Mouse (Mus musculus) heart, embryonic 13.5 days (tissue): Measurements from ENCODE around the gene Fam168b. TPM values are rescaled to one million over a fixed set of nuclear protein-coding genes. Genes with fewer than 3 reads are reported as not detected.

Experiments used
- ATAC-seq: fragments of 200-750 bp; cut with Nextera tagmentation; 2 replicates; pipeline ENCODE4 v1.8.0; 2017; ENCODE audit warnings: moderate TSS enrichment; ENCODE audit not compliant: insufficient number of reproducible peaks, low FRiP score, low TSS enrichment; ENCODE audit errors: extremely low read depth
- H3K27ac ChIP-seq: fragments of 300-500 bp; sonication (generic); replicated peaks from 2 replicates; pipeline ENCODE4 v1.5.1; 2015; ENCODE audit warnings: moderate library complexity, mild to moderate bottlenecking, inconsistent platforms
- H3K27me3 ChIP-seq: fragments of 300-500 bp; sonication (generic); replicated peaks from 2 replicates; pipeline ENCODE4 v1.6.1; 2015; ENCODE audit warnings: mild to moderate bottlenecking, inconsistent platforms
- H3K36me3 ChIP-seq: fragments of 300-500 bp; sonication (generic); 2 replicates; pipeline ENCODE4 v1.6.1; 2015; ENCODE audit warnings: mild to moderate bottlenecking, inconsistent platforms
- H3K4me1 ChIP-seq: fragments of 300-500 bp; sonication (generic); 2 replicates; pipeline ENCODE4 v1.6.1; 2015; ENCODE audit warnings: inconsistent platforms
- H3K4me2 ChIP-seq: fragments of 300-500 bp; sonication (generic); 2 replicates; pipeline ENCODE4 v1.6.1; 2015; ENCODE audit warnings: inconsistent platforms, mild to moderate bottlenecking, moderate library complexity
- H3K4me3 ChIP-seq: fragments of 300-500 bp; sonication (generic); 2 replicates; pipeline ENCODE4 v1.5.1; 2015; ENCODE audit warnings: moderate library complexity, mild to moderate bottlenecking, inconsistent platforms
- H3K9ac ChIP-seq: fragments of 300-500 bp; sonication (generic); 2 replicates; pipeline ENCODE4 v1.6.1; 2015; ENCODE audit warnings: inconsistent platforms, mild to moderate bottlenecking, moderate library complexity
- H3K9me3 ChIP-seq: fragments of 300-500 bp; sonication (generic); 2 replicates; pipeline ENCODE4 v1.6.1; 2016; ENCODE audit warnings: inconsistent platforms
- WGBS: fragments of 180-500 bp; shearing (Covaris S2); methylation state at CpG from one replicate; pipeline ENCODE4 v1.1.7; 2015; ENCODE audit warnings: mixed read lengths; 5-methylcytosine and 5-hydroxymethylcytosine counted together
- polyA plus RNA-seq: library from polyadenylated mRNA; unstranded; fragments of >200 nt; fragmentation: Nextera tagmentation; extraction: Ambion mirVana; gene quantifications from 2 replicates; pipeline ENCODE4 v1.2.1, GENCODE M21; 2015

Gene Fam168b
- polyA plus RNA-seq: 43.7 and 44.2 TPM in 2 replicates

GRCm38 (mm10) chr1:34842887-34843618 lies at the start of gene Fam168b:
TSS of gene Fam168b (minus strand) at chr1:34843065.
- H3K9ac ChIP-seq: peak within 1 kb of the TSS; percentile 96
- H3K4me2 ChIP-seq: peak within 1 kb of the TSS; percentile 83
- peak within 1 kb of the TSS; percentile 91 for H3K4me3 ChIP-seq
- ATAC-seq: peak; percentile 75; the same call in 1 of the 2 replicates
- peaks cover 40% of the 10 kb centered on the region for H3K4me1 ChIP-seq
- no peaks in the 10 kb centered on the region for H3K36me3 ChIP-seq
- peak within 1 kb of the TSS; percentile 98 for H3K27ac ChIP-seq
- WGBS: 1% methylated on average over 49 of the region's 59 CpGs
- no peaks in the 10 kb centered on the region for H3K27me3 ChIP-seq
- H3K9me3 ChIP-seq: no peaks in the 10 kb centered on the region

- Histone ChIP-seq H3K4me2 (no peak overlapping the region), H3K36me3 (no peaks in the 10 kb centered on the region), H3K9ac (no peak overlapping the region), H3K27ac (no peak overlapping the region), H3K27me3 (peaks cover 30% of the 10 kb centered on the region), H3K4me3 (no peak overlapping the region), H3K9me3 (no peaks in the 10 kb centered on the region), H3K4me1 (peaks cover 9% of the 10 kb centered on the region; the same call in 1 of the 2 replicates)
- ATAC-seq: no peak
- 39% methylated on average over 3 of the region's 3 CpGs for WGBS
These were observed 49.6 kb upstream of the Fam168b start for GRCm38 (mm10) chr1:34892466-34892865.

GRCm38 (mm10) chr1:34891559-34892289 lies 48.9 kb upstream of the Fam168b start:
- WGBS: 36% methylated on average over 14 of the region's 14 CpGs
- no peak for ATAC-seq
- no peak overlapping the region for H3K27ac ChIP-seq
- peaks cover 30% of the 10 kb centered on the region for H3K27me3 ChIP-seq
- no peaks in the 10 kb centered on the region for H3K36me3 ChIP-seq
- peak overlapping the region; percentile 2; the same call in 1 of the 2 replicates for H3K4me2 ChIP-seq
- 0 out of 2 replicates have a peak overlapping the region, but pooled peaks have one; percentile 19 for H3K9ac ChIP-seq
- peaks cover 9% of the 10 kb centered on the region; the same call in 1 of the 2 replicates for H3K4me1 ChIP-seq
- no peaks in the 10 kb centered on the region for H3K9me3 ChIP-seq
- H3K4me3 ChIP-seq: no peak overlapping the region

- H3K4me3 ChIP-seq: no peak overlapping the region
- no peak overlapping the region for H3K4me2 ChIP-seq
- H3K27ac ChIP-seq: no peak overlapping the region
- no peak for ATAC-seq
- 0 out of 2 replicates have a peak, but pooled peaks cover 8% of the 10 kb centered on the region for H3K9me3 ChIP-seq
- peaks cover 6% of the 10 kb centered on the region; the same call in 1 of the 2 replicates for H3K36me3 ChIP-seq
- peaks cover 19% of the 10 kb centered on the region for H3K4me1 ChIP-seq
- no peaks in the 10 kb centered on the region for H3K27me3 ChIP-seq
- no peak overlapping the region for H3K9ac ChIP-seq
These were observed 40.9 kb upstream of the Fam168b start for GRCm38 (mm10) chr1:34883776-34884175.

DNA sequence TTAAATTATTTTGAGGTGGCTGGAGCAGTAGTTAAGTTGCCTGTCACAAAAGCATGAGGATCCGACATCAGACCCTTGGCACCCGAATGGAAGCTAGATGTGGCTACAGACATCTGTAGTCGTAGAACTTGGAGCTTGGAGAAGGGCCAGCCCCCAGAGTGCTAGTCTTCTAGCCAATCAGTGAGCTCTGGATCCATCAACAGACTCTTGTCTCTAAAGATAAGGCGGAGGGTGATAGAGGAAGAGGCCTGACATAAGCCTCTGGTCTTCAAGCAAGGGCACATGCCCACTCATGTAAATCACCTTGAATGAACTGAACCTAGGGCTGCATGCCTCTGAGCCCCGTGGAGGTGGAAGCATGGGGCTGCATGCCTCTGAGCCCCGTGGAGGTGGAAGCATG lies 36.7 kb upstream of the Fam168b start:
- H3K4me2 ChIP-seq: no peak overlapping the region
- ATAC-seq: no peak
- H3K27ac ChIP-seq: no peak overlapping the region

DNA sequence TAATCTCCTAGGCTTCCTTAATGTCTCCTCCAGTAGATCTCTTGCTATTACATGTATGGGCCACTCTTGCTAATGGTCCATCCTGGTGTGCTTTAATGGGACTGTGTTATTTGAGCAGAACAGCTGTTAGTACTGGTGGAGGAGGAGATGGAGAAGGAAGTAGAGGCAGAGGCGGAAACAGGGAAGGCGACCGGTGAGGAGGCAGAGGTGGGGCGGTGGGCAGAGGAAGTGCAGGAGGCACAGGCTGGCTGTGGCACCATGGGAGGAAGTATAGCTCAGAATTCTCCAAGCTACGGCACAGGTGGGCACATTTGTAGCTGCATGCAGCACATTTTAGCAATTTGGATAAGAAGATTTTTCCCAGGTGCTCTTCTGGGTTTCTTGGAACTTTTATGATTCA lies 30.7 kb upstream of the Fam168b start:
- Histone ChIP-seq H3K36me3 (peaks cover 86% of the 10 kb centered on the region), H3K9me3 (no peaks in the 10 kb centered on the region), H3K4me2 (no peak overlapping the region), H3K27me3 (no peaks in the 10 kb centered on the region), H3K27ac (no peak overlapping the region), H3K4me3 (no peak overlapping the region), H3K9ac (no peak overlapping the region), H3K4me1 (no peaks in the 10 kb centered on the region)
- no peak for ATAC-seq
- 79% methylated on average over 5 of the region's 5 CpGs for WGBS

More for the DNA sequence above, 36.7 kb upstream of the Fam168b start:
- Histone ChIP-seq H3K27me3 (no peaks in the 10 kb centered on the region), H3K36me3 (peaks cover 39% of the 10 kb centered on the region), H3K4me1 (peaks cover 20% of the 10 kb centered on the region), H3K9me3 (0 out of 2 replicates have a peak, but pooled peaks cover 8% of the 10 kb centered on the region), H3K4me3 (no peak overlapping the region), H3K9ac (no peak overlapping the region)
- WGBS: 22% methylated on average over 6 of the region's 6 CpGs

DNA sequence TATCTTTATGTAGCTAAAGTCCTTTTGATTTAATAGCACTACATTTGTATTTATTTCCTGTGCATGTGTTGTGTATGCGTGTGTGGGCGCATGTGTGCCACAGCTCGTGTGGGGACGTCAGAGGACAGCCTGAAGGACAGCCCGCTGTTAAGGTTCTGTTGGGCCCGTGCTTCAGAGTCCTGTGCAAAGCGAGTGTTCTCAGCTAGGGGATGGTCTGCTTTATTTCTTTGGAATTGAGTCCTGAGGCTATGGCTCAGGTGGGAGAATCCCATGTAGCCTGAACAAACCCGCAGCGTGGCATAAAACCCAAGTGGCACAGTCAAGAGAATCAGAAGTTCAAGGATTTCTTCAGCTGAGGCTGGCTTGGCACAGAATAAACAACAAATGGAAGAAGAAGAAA lies 28.3 kb upstream of the Fam168b start:
- no peak for ATAC-seq
- Histone ChIP-seq H3K36me3 (peaks cover 84% of the 10 kb centered on the region), H3K27ac (no peak overlapping the region), H3K9me3 (no peaks in the 10 kb centered on the region), H3K4me1 (no peaks in the 10 kb centered on the region), H3K27me3 (no peaks in the 10 kb centered on the region), H3K9ac (no peak overlapping the region), H3K4me3 (no peak overlapping the region), H3K4me2 (no peak overlapping the region)
- 90% methylated on average over 9 of the region's 9 CpGs for WGBS

- no peak overlapping the region for H3K9ac ChIP-seq
- no peaks in the 10 kb centered on the region for H3K27me3 ChIP-seq
- H3K4me1 ChIP-seq: peaks cover 6% of the 10 kb centered on the region
- no peak overlapping the region for H3K27ac ChIP-seq
- no peaks in the 10 kb centered on the region for H3K9me3 ChIP-seq
- peaks cover 77% of the 10 kb centered on the region for H3K36me3 ChIP-seq
- 91% methylated on average over 16 of the region's 16 CpGs for WGBS
- ATAC-seq: no peak
- H3K4me2 ChIP-seq: no peak overlapping the region
- H3K4me3 ChIP-seq: no peak overlapping the region
These were observed 26.4 kb upstream of the Fam168b start for GRCm38 (mm10) chr1:34869231-34869630.

DNA sequence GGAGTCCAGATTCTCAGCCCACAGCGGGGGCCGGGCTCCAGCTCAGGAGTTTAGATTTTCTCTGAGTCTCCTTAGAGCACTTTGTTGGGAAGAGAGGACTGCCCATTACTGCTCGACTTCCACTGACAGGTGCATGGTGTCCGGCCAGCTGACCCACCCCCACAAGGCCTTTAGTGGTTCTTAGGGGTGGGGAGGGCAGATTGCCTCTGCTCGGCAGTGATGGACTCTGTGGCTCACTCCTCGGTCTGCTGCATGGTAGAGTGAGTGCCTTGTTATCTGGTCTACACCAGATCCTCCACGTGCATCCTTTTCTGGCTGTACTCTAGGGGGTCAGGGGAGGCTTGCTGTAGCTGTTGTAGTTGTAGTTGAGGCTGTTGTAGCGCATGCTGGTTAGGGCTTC lies 25.5 kb upstream of the Fam168b start:
- no peaks in the 10 kb centered on the region for H3K9me3 ChIP-seq
- no peak overlapping the region for H3K4me2 ChIP-seq
- 80% methylated on average over 8 of the region's 8 CpGs for WGBS
- no peaks in the 10 kb centered on the region for H3K27me3 ChIP-seq
- no peak overlapping the region for H3K9ac ChIP-seq
- no peak overlapping the region for H3K4me3 ChIP-seq
- peaks cover 15% of the 10 kb centered on the region for H3K4me1 ChIP-seq
- ATAC-seq: no peak
- H3K27ac ChIP-seq: no peak overlapping the region
- peaks cover 77% of the 10 kb centered on the region for H3K36me3 ChIP-seq

GRCm38 (mm10) chr1:34867574-34867955 lies 24.7 kb upstream of the Fam168b start:
- Histone ChIP-seq H3K4me2 (no peak overlapping the region), H3K9ac (no peak overlapping the region), H3K4me1 (peaks cover 16% of the 10 kb centered on the region), H3K27ac (no peak overlapping the region), H3K27me3 (no peaks in the 10 kb centered on the region), H3K36me3 (peaks cover 78% of the 10 kb centered on the region), H3K4me3 (no peak overlapping the region), H3K9me3 (no peaks in the 10 kb centered on the region)
- ATAC-seq: no peak
- WGBS: 86% methylated on average over 5 of the region's 5 CpGs

DNA sequence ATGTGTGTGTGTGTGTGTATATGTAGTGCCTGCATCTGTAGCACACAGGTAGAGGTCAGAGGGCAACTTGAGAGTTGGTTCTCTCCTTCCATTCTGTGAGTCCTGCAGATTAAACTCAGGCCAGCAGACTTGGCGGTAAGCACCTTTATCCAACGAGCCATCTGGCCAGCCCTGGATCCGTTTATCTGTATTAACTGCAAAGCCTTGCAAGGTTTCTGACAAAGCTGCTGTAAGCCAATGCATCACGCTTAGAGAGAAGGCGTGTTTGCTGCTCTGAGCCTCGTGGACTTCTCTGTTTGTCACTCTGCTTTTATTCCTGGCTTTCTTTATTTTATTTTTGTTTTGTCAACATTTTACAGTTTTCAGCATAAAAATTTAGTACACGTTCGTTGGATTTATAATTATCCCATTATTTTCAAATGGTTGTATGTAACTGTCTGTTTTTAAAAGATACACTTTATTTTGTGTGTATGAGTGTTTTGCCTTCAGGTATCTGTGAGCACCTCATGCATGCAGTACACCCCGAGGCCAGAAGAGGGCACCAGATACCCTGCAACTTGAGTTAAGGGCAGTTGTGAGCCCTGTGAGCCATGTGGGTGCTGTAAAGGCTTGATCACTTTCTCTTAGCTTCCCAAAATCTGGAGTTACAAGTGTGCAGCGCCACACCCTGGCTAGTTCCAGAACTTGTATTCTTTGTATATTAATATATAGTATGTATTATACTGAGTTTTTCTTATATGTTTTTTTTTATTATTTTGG lies 24.1 kb upstream of the Fam168b start:
- no peak for ATAC-seq
- H3K9me3 ChIP-seq: no peaks in the 10 kb centered on the region
- H3K4me1 ChIP-seq: peaks cover 16% of the 10 kb centered on the region
- H3K27me3 ChIP-seq: no peaks in the 10 kb centered on the region
- no peak overlapping the region for H3K27ac ChIP-seq
- WGBS: 55% methylated on average over 10 of the region's 10 CpGs
- H3K4me3 ChIP-seq: no peak overlapping the region
- no peak overlapping the region for H3K9ac ChIP-seq
- H3K4me2 ChIP-seq: no peak overlapping the region
- H3K36me3 ChIP-seq: peaks cover 78% of the 10 kb centered on the region
